Mouse (Mus musculus): Measurements from ENCODE around the gene Lsp1.

- TF ChIP-seq POLR2A (IDR thresholded peaks at IDR 0.05; ENCODE audit: extremely low read depth, insufficient read depth, low read length) (no peak), CTCF (IDR thresholded peaks at IDR 0.05; ENCODE audit: low read depth, low read length) (no peak)
Observed at GRCm38 (mm10) chr7:142503206-142503605, 42.6 kb downstream of the Lsp1 start.
